Mouse (Mus musculus) liver, embryonic 14.5 days (tissue): ENCODE measurements around the gene Rfk. TPM values are rescaled to one million over a fixed set of nuclear protein-coding genes. Genes with fewer than 3 reads are reported as not detected.

Experiments
- ATAC-seq: fragments of 200-750 bp; cut with Nextera tagmentation; 2 replicates; pipeline ENCODE4 v1.8.0; 2017; ENCODE audit warnings: moderate number of reproducible peaks, mild to moderate bottlenecking, moderate library complexity; ENCODE audit not compliant: insufficient read depth
- DNase-seq, 3 experiments: peaks; one replicate each; pipeline ENCODE4 v3.0.0-alpha.2; 2012 to 2013; ENCODE audit warnings: low read depth in 3 of 3, low spot score in 3 of 3
- H3K27ac ChIP-seq: fragments of 300-500 bp; sonication (generic); 2 replicates; pipeline ENCODE4 v1.5.1; 2014; ENCODE audit warnings: moderate library complexity, mild to moderate bottlenecking, control low read depth, inconsistent platforms
- H3K27me3 ChIP-seq: fragments of 300-500 bp; sonication (generic); 2 replicates; pipeline ENCODE4 v1.6.1; 2014; ENCODE audit warnings: mild to moderate bottlenecking, low read length, moderate library complexity; ENCODE audit not compliant: control insufficient read depth, insufficient read depth
- H3K36me3 ChIP-seq: fragments of 300-500 bp; sonication (generic); replicated peaks from 2 replicates; pipeline ENCODE4 v1.6.1; 2014; ENCODE audit warnings: low read depth; ENCODE audit not compliant: control insufficient read depth, insufficient read depth
- H3K4me1 ChIP-seq, 2 experiments: fragments of 200-500 bp in 1 of 2; fragments of 300-500 bp in 1 of 2; sonication (generic) in 1 of 2; replicated peaks; 2 replicates each; pipeline ENCODE4 v1.6.1; 2012 to 2014; ENCODE audit warnings: antibody characterized with exemption in 1 of 2, inconsistent platforms in 1 of 2, low read length in 1 of 2; ENCODE audit not compliant: control insufficient read depth in 2 of 2, insufficient read depth in 2 of 2
- H3K4me2 ChIP-seq: fragments of 300-500 bp; sonication (generic); 2 replicates; pipeline ENCODE4 v1.6.1; 2014; ENCODE audit warnings: low read depth, mild to moderate bottlenecking, control low read depth, moderate library complexity
- H3K4me3 ChIP-seq, 2 experiments: fragments of 200-500 bp in 1 of 2; fragments of 300-500 bp in 1 of 2; sonication (generic) in 1 of 2; 2 replicates each; pipeline ENCODE4 v1.5.1; 2012 to 2014; ENCODE audit warnings: low read depth in 2 of 2, low read length in 2 of 2, mild to moderate bottlenecking in 2 of 2, control low read depth in 1 of 2, inconsistent platforms in 1 of 2, moderate library complexity in 1 of 2; ENCODE audit not compliant: insufficient read depth in 1 of 2
- H3K9ac ChIP-seq: fragments of 300-500 bp; sonication (generic); replicated peaks from 2 replicates; pipeline ENCODE4 v1.6.1; 2014; ENCODE audit warnings: mild to moderate bottlenecking, control low read depth, moderate library complexity
- H3K9me3 ChIP-seq: fragments of 300-500 bp; sonication (generic); 2 replicates; pipeline ENCODE4 v1.6.1; 2016; ENCODE audit warnings: low read length, mixed read lengths; ENCODE audit not compliant: control insufficient read depth
- CTCF ChIP-seq: IDR thresholded peaks from 2 replicates; pipeline ENCODE4 v1.5.1; 2016; ENCODE audit warnings: antibody characterized with exemption, low read depth, control low read depth
- EP300 ChIP-seq: IDR thresholded peaks from 2 replicates; pipeline ENCODE4 v1.6.1; 2016; ENCODE audit warnings: antibody characterized with exemption, low read depth
- WGBS: fragments of 180-500 bp; shearing (Covaris S2); extraction: QIAGEN DNeasy Blood & Tissue Kit; methylation state at CpG from one replicate; pipeline ENCODE4 v1.1.7; 2014; ENCODE audit not compliant: insufficient replicate concordance; 5-methylcytosine and 5-hydroxymethylcytosine counted together
- polyA plus RNA-seq, 2 experiments: library from polyadenylated mRNA; depleted of rRNA in 1 of 2; stranded (reverse) in 1 of 2; unstranded in 1 of 2; fragments of >200 nt; fragmentation: Nextera tagmentation in 1 of 2; extraction: Ambion mirVana in 1 of 2; gene quantifications; 2 replicates each; pipeline versions ENCODE4 v1.2.1 to v1.2.3; 2012 to 2014

Gene Rfk
- polyA plus RNA-seq, 2 experiments = 26.2 to 47.4 TPM

- 42% methylated on average over 4 of the region's 4 CpGs for WGBS
- H3K4me3 ChIP-seq = peak overlapping the region; percentile 79 to 85
- ATAC-seq (peak; percentile 46), DNase-seq (no peak)
- peaks cover 39% of the 10 kb centered on the region for H3K36me3 ChIP-seq
- peaks cover 50 to 53% of the 10 kb centered on the region in 2 experiments for H3K4me1 ChIP-seq
- H3K27me3 ChIP-seq = no peaks in the 10 kb centered on the region
- peak overlapping the region; percentile 74 for H3K27ac ChIP-seq
- no peaks in the 10 kb centered on the region for H3K9me3 ChIP-seq
- 0 out of 2 replicates have a peak, but pooled peaks have one; percentile 25 for TF ChIP-seq CTCF
- TF ChIP-seq EP300 = no peak
- peak overlapping the region; percentile 96 for H3K9ac ChIP-seq
- H3K4me2 ChIP-seq = peak overlapping the region; percentile 77
Observed at GRCm38 (mm10) chr19:17354362-17354761, 39.5 kb upstream of the Rfk start.

- 10% methylated on average over 4 of the region's 4 CpGs for WGBS
- TF ChIP-seq CTCF = no peak
- peak; percentile 45 for TF ChIP-seq EP300
Observed at GRCm38 (mm10) chr19:17354797-17355196, 39.0 kb upstream of the Rfk start.

GRCm38 (mm10) chr19:17355361-17355760, 38.5 kb upstream of the Rfk start:
- Histone ChIP-seq H3K27me3 (no peaks in the 10 kb centered on the region), H3K9ac (peak overlapping the region; percentile 96), H3K27ac (peak overlapping the region; percentile 74), H3K36me3 (peaks cover 32% of the 10 kb centered on the region), H3K9me3 (no peaks in the 10 kb centered on the region), H3K4me3 (peak overlapping the region; percentile 79 to 85), H3K4me1 (peaks cover 51 to 52% of the 10 kb centered on the region in 2 experiments), H3K4me2 (peak overlapping the region; percentile 77)
- TF ChIP-seq EP300 (no peak), CTCF (no peak)
- DNase-seq (no peak), ATAC-seq (peak; percentile 21; the same call in 1 of the 2 replicates)
- WGBS = 3% methylated on average over 4 of the region's 4 CpGs

More at GRCm38 (mm10) chr19:17354797-17355196, 39.0 kb upstream of the Rfk start:
- Histone ChIP-seq H3K4me3 (peak overlapping the region; percentile 79 to 85), H3K9ac (peak overlapping the region; percentile 96), H3K4me2 (peak overlapping the region; percentile 77), H3K27ac (peak overlapping the region; percentile 74), H3K36me3 (peaks cover 36% of the 10 kb centered on the region), H3K27me3 (no peaks in the 10 kb centered on the region), H3K4me1 (peaks cover 51 to 52% of the 10 kb centered on the region in 2 experiments), H3K9me3 (no peaks in the 10 kb centered on the region)
- ATAC-seq (peak; percentile 65), DNase-seq (peak in 1 of 3 experiments; percentile 22)

GRCm38 (mm10) chr19:17355950-17356867, 37.6 kb upstream of the Rfk start:
- Histone ChIP-seq H3K9ac (peak overlapping the region; percentile 96), H3K4me2 (peak overlapping the region; percentile 77), H3K9me3 (no peaks in the 10 kb centered on the region), H3K36me3 (peaks cover 24% of the 10 kb centered on the region), H3K4me3 (peak overlapping the region; percentile 79 to 85), H3K27me3 (no peaks in the 10 kb centered on the region), H3K27ac (peak overlapping the region; percentile 74), H3K4me1 (peaks cover 50 to 53% of the 10 kb centered on the region in 2 experiments)
- ATAC-seq = peak; percentile 87
- DNase-seq = peak; percentile 59 to 81 (median 62)
- TF ChIP-seq CTCF (peak; percentile 89), EP300 (peak; percentile 49; the same call in 1 of the 2 replicates)
- under 1% methylated on average over 50 of the region's 50 CpGs for WGBS

GRCm38 (mm10) chr19:17356932-17357331, 36.9 kb upstream of the Rfk start:
- no peak for TF ChIP-seq EP300
- no peak for TF ChIP-seq CTCF
- no peak for ATAC-seq
- no peaks in the 10 kb centered on the region for H3K27me3 ChIP-seq
- peak overlapping the region; percentile 47; the same call in 1 of the 2 replicates for H3K27ac ChIP-seq
- H3K4me2 ChIP-seq = peak overlapping the region; percentile 77
- 0 out of 2 replicates have a peak overlapping the region, but pooled peaks have one; percentile 42 for H3K9ac ChIP-seq
- no peaks in the 10 kb centered on the region for H3K9me3 ChIP-seq
- 47% methylated on average over 6 of the region's 6 CpGs for WGBS
- no peak for DNase-seq
- peaks cover 17% of the 10 kb centered on the region for H3K36me3 ChIP-seq
- peaks cover 44 to 50% of the 10 kb centered on the region in 2 experiments for H3K4me1 ChIP-seq
- peak overlapping the region in 1 of 2 experiments; percentile 79; a peak in 2 of 4 replicates for H3K4me3 ChIP-seq
